Mouse (Mus musculus) heart, postnatal 25 days (tissue): ENCODE data around the gene Btbd35f21. TPM values are rescaled to one million over a fixed set of nuclear protein-coding genes. Genes with fewer than 3 reads are reported as not detected.
"Not testable (repeated sequence)": the region's sequence is repeated elsewhere in the genome, so short reads cannot be mapped to it uniquely, and the experiment has no call there.

Source experiments
- DNase-seq: peaks from one replicate; pipeline ENCODE4 v3.0.0; 2022; ENCODE audit warnings: low spot score
- intact Hi-C: fragments of 180-260 bp; cut with DNase I; formaldehyde crosslinking; loops from one replicate; pipeline ENCODE4 v1.15.1; 2025
- total RNA-seq, 2 experiments: library from RNA; stranded (reverse); gene quantifications; 2 replicates each; pipeline ENCODE4 v1.2.3; 2021

The Btbd35f21 gene
- not detected for total RNA-seq

DNA sequence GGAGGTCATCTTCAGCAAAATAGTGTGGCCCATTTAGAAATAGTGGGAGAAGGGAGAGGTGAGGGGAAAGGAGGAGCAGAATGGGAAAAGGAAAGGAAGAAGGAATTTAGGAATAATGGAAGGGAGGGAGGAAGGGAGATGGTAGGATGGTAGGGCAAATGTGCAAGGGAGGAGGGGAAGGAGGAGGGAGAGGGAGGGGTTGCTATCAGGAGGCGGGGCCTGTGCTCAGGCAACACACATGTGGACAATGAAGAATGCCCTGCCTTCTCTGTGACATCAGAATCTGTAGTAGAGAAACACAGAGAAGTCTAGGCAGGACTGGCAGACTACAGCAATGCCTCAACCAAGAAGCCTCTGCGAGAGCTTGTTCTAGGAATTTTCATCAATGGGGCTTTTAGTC lies at the start of gene Btbd35f21:
Gene Btbd35f21, plus strand, starts transcription at position 301 of the 400 bp plus-strand sequence.
- intact Hi-C loops, DNase-seq: not testable (repeated sequence)

Other genes with a start within 250 kb of the Btbd35f21 start
- not detected for gene Btbd35f1, start 166.1 kb upstream of the Btbd35f21 start, total RNA-seq
- gene Gm5926, start 75.4 kb upstream of the Btbd35f21 start, total RNA-seq: not detected
- gene Btbd35f30, start 168.5 kb downstream of the Btbd35f21 start, total RNA-seq: not detected
- not detected for gene Gm21789, start 215.7 kb downstream of the Btbd35f21 start, total RNA-seq
- not detected for gene Btbd35f5, start 247.8 kb downstream of the Btbd35f21 start, total RNA-seq